Mouse (Mus musculus) liver, adult 2 months (tissue): ENCODE measurements at regions not wholly inside any gene's neighbourhood (a gene's known extent, or its start where the extent isn't known, plus 50 kb on each side); places are given as distances from the start of the nearest gene placed in this dataset.

Experiments used
- CTCF ChIP-seq: fragments of 200-500 bp; IDR thresholded peaks from 2 replicates; pipeline ENCODE4 v1.5.1; 2011; ENCODE audit warnings: low read depth, low read length, control low read depth
- POLR2A ChIP-seq: fragments of 200-500 bp; IDR thresholded peaks from 2 replicates; pipeline ENCODE4 v1.6.1; 2011; ENCODE audit warnings: low read length, control low read depth; ENCODE audit not compliant: insufficient read depth; ENCODE audit errors: extremely low read depth

GRCm38 (mm10) chr6:135472495-135472894 lies 110.2 kb downstream of the Emp1 start:
- no peak for TF ChIP-seq POLR2A
- no peak for TF ChIP-seq CTCF
